In the genomic region with DNA sequence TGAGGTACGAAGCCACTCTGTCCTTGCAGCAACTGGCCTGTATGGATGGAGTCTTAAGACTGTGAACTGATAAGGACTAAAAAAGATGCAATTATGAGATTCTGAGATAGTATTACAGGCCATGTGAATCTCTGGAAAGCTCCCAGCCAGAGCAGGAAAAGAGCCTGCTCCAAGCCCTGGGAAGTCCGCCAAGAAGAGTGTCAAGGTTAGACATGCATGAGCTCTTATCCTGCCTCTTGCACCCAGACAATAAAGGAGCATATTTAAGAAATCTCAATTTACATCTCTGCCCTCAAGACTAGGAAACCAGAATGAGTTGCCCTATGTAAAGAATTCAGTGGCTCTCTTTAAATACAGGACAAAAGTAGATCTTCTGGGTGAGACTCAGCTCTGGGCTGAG, we compare ENCODE assay signal across 11 mouse cellular contexts.
DNase-seq lines count a peak whose midpoint lies in the region; ATAC-seq lines count a peak whose summit lies in the region.
"Had no signal": no experiment of that assay in that cellular context is flagged by ENCODE, and none has a peak within 500 bp of the region (broad histone marks: within the 10 kb centered on the region; RNA-seq: fewer than 3 reads in every experiment).

No protein-coding gene starts in this region.

- no peak overlapping the region for H3K4me2 ChIP-seq in heart, embryonic 11.5 days
- H3K4me2 ChIP-seq in lung, embryonic 16.5 days (ENCODE audit: low read depth, low read length), result no peak overlapping the region
- H3K4me2 ChIP-seq: neural tube, embryonic 12.5 days had no signal

- 84% methylated on average over 2 of the region's 2 CpGs for WGBS in heart, embryonic 11.5 days (ENCODE audit: insufficient replicate concordance)
- WGBS in lung, embryonic 16.5 days, result 57% methylated on average over 2 of the region's 2 CpGs

- H3K36me3 ChIP-seq in heart, embryonic 11.5 days (ENCODE audit: control insufficient read depth, insufficient read depth, low read length), result no peaks in the 10 kb centered on the region
- no peaks in the 10 kb centered on the region for H3K36me3 ChIP-seq in lung, embryonic 16.5 days (ENCODE audit: control insufficient read depth, insufficient read depth, low read length)
- H3K36me3 ChIP-seq: neural tube, embryonic 12.5 days had no signal

- H3K27ac ChIP-seq in heart, embryonic 11.5 days (ENCODE audit: low read depth, low read length), result no peak overlapping the region
- H3K27ac ChIP-seq in lung, embryonic 16.5 days (ENCODE audit: low read length), result no peak overlapping the region
- H3K27ac ChIP-seq: left cerebral cortex, adult 2 months; neural tube, embryonic 12.5 days had no signal

- no peaks in the 10 kb centered on the region; the same call in 1 of the 2 replicates for H3K9me3 ChIP-seq in heart, embryonic 11.5 days (replicated peaks; ENCODE audit: control insufficient read depth, low read length)
- H3K9me3 ChIP-seq in lung, embryonic 16.5 days (ENCODE audit: control insufficient read depth, low read length), result no peaks in the 10 kb centered on the region
- H3K9me3 ChIP-seq: neural tube, embryonic 12.5 days had no signal

- DNase-seq in heart, postnatal 14 days, result peak; percentile 27 to 38
- DNase-seq in lung, postnatal 4 days, result no peak
- DNase-seq in adrenal gland, adult 8-10 months, result peak; percentile 31
- DNase-seq in cerebellum, adult 9-11 months, result peak; percentile 81
- DNase-seq in left cerebral cortex, postnatal 25 days (ENCODE audit: low spot score in 2 of 2), result no peak
- no peak for DNase-seq in layer of hippocampus, adult 18-20 months (ENCODE audit: low spot score in 2 of 2)

- H3K4me1 ChIP-seq in heart, embryonic 11.5 days (ENCODE audit: control insufficient read depth, insufficient read depth, low read length), result no peaks in the 10 kb centered on the region
- H3K4me1 ChIP-seq in lung, embryonic 16.5 days (replicated peaks; ENCODE audit: control insufficient read depth, insufficient read depth, low read length), result no peaks in the 10 kb centered on the region
- H3K4me1 ChIP-seq: neural tube, embryonic 12.5 days had no signal

- no peak for ATAC-seq in heart, embryonic 11.5 days (replicated peaks; ENCODE audit: insufficient number of reproducible peaks, low FRiP score, low TSS enrichment)
- ATAC-seq in lung, embryonic 16.5 days (ENCODE audit: low read depth), result peak; percentile 15; the same call in 1 of the 2 replicates

- intact Hi-C loops in heart, postnatal 14 days (cut with DNase I), result no loop called here
- intact Hi-C loops in left cerebral cortex, postnatal 25 days (cut with DNase I), result no loop called here

- no peak overlapping the region for H3K4me3 ChIP-seq in heart, embryonic 11.5 days (ENCODE audit: low read depth, low read length)
- no peak overlapping the region for H3K4me3 ChIP-seq in lung, embryonic 16.5 days (ENCODE audit: low read length)
- H3K4me3 ChIP-seq: erythroblast, embryonic 14.5 days; left cerebral cortex, adult 2 months; neural tube, embryonic 12.5 days had no signal

- no peak overlapping the region for H3K9ac ChIP-seq in heart, embryonic 11.5 days (ENCODE audit: low read depth, low read length)
- H3K9ac ChIP-seq in lung, embryonic 16.5 days (ENCODE audit: low read length), result no peak overlapping the region
- H3K9ac ChIP-seq: neural tube, embryonic 12.5 days had no signal

- H3K27me3 ChIP-seq in heart, embryonic 11.5 days (ENCODE audit: control insufficient read depth, insufficient read depth, low read length), result no peaks in the 10 kb centered on the region
- no peaks in the 10 kb centered on the region for H3K27me3 ChIP-seq in lung, embryonic 16.5 days (ENCODE audit: control insufficient read depth, insufficient read depth, low read depth, low read length)
- H3K27me3 ChIP-seq: neural tube, embryonic 12.5 days had no signal

Comparison
In these comparisons a context has a peak if more than half of its experiments do, and no peak if none do; other contexts are left out.
1. DNase-seq: peak in heart, postnatal 14 days (2 of 2), adrenal gland, adult 8-10 months (single experiment) and cerebellum, adult 9-11 months (single experiment); none in lung, postnatal 4 days (0 of 2), left cerebral cortex, postnatal 25 days (0 of 2) and layer of hippocampus, adult 18-20 months (0 of 2).